Mouse (Mus musculus) lung, postnatal 0 days (tissue): ENCODE measurements around the gene Sp8. TPM values are rescaled to one million over a fixed set of nuclear protein-coding genes. Genes with fewer than 3 reads are reported as not detected.
A peak's percentile ranks its signal among the peaks of the same experiment; 100 is the strongest.

Experiments used
- ATAC-seq: fragments of 200-750 bp; cut with Nextera tagmentation; 2 replicates; pipeline ENCODE4 v1.8.0; 2017; ENCODE audit warnings: moderate library complexity
- DNase-seq: peaks from one replicate; pipeline ENCODE4 v3.0.0-alpha.2; 2016; ENCODE audit warnings: low spot score
- H3K27ac ChIP-seq: fragments of 300-500 bp; sonication (generic); 2 replicates; pipeline ENCODE4 v1.5.1; 2014; ENCODE audit warnings: antibody characterized with exemption, mild to moderate bottlenecking, low read length, mixed read lengths
- H3K27me3 ChIP-seq: fragments of 300-500 bp; sonication (generic); replicated peaks from 2 replicates; pipeline ENCODE4 v1.6.1; 2014; ENCODE audit warnings: low read length, mixed read lengths; ENCODE audit not compliant: insufficient read depth
- H3K36me3 ChIP-seq: fragments of 300-500 bp; sonication (generic); 2 replicates; pipeline ENCODE4 v1.6.1; 2014; ENCODE audit warnings: low read length, mixed read lengths; ENCODE audit not compliant: insufficient read depth
- H3K4me1 ChIP-seq: fragments of 300-500 bp; sonication (generic); 2 replicates; pipeline ENCODE4 v1.6.1; 2014; ENCODE audit warnings: antibody characterized with exemption, low read depth, low read length, mixed read lengths; ENCODE audit not compliant: insufficient read depth
- H3K4me2 ChIP-seq: fragments of 300-500 bp; sonication (generic); replicated peaks from 2 replicates; pipeline ENCODE4 v1.6.1; 2014; ENCODE audit warnings: low read depth, mild to moderate bottlenecking, low read length, moderate library complexity, mixed read lengths
- H3K4me3 ChIP-seq: fragments of 300-500 bp; sonication (generic); 2 replicates; pipeline ENCODE4 v1.5.1; 2014; ENCODE audit warnings: low read depth, low read length
- H3K9ac ChIP-seq: fragments of 300-500 bp; sonication (generic); replicated peaks from 2 replicates; pipeline ENCODE4 v1.6.1; 2014; ENCODE audit warnings: low read depth, mild to moderate bottlenecking
- H3K9me3 ChIP-seq: fragments of 300-500 bp; sonication (generic); 2 replicates; pipeline ENCODE4 v1.6.1; 2016; ENCODE audit warnings: low read length, mixed read lengths
- CTCF ChIP-seq: IDR thresholded peaks from 2 replicates; pipeline ENCODE4 v1.5.1; 2016; ENCODE audit warnings: antibody characterized with exemption, mild to moderate bottlenecking
- EP300 ChIP-seq: IDR thresholded peaks from 2 replicates; pipeline ENCODE4 v1.6.1; 2016; ENCODE audit warnings: antibody characterized with exemption, mild to moderate bottlenecking, control low read depth
- WGBS: fragments of 180-500 bp; shearing (Covaris S2); extraction: QIAGEN DNeasy Blood & Tissue Kit; methylation state at CpG from one replicate; pipeline ENCODE4 v1.1.7; 2014; 5-methylcytosine and 5-hydroxymethylcytosine counted together
- polyA plus RNA-seq: library from polyadenylated mRNA; unstranded; fragments of >200 nt; fragmentation: Nextera tagmentation; extraction: Ambion mirVana; gene quantifications from 2 replicates; pipeline ENCODE4 v1.2.1, GENCODE M21; 2015

The Sp8 gene
- not detected in 2 replicates for polyA plus RNA-seq

DNA sequence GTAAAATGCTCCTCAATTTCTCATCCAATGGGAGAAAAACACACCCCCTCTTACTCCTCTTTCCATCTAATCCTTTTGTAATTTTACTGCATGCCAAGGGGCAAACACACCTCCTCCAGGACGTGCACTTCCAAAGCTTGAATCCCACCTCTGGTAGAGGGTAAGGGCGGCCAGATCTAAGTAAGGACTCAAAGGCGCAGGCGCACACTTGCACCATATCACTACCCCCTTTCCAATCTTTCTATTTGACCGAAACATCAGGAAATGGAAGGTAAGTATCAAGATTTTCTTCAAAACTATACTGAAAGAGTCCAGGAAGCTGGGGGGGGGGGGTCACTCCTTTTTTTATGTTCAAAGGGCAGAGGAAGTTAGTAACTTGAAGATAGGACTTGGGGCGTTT is at the start of gene Sp8:
Sp8 (plus strand) TSS at position 109 of the 400 bp plus-strand sequence.
- Histone ChIP-seq H3K9ac (no peak within 1 kb of the TSS), H3K27me3 (peaks cover 72% of the 10 kb centered on the region), H3K4me2 (peak within 1 kb of the TSS; percentile 90), H3K4me1 (peaks cover 3% of the 10 kb centered on the region; the same call in 1 of the 2 replicates), H3K9me3 (no peaks in the 10 kb centered on the region), H3K4me3 (peak within 1 kb of the TSS; percentile 50), H3K36me3 (no peaks in the 10 kb centered on the region), H3K27ac (no peak within 1 kb of the TSS)
- TF ChIP-seq CTCF: no peak
- TF ChIP-seq EP300: no peak
- DNase-seq (no peak), ATAC-seq (no peak)
- 2% methylated on average over 6 of the region's 6 CpGs for WGBS

DNA sequence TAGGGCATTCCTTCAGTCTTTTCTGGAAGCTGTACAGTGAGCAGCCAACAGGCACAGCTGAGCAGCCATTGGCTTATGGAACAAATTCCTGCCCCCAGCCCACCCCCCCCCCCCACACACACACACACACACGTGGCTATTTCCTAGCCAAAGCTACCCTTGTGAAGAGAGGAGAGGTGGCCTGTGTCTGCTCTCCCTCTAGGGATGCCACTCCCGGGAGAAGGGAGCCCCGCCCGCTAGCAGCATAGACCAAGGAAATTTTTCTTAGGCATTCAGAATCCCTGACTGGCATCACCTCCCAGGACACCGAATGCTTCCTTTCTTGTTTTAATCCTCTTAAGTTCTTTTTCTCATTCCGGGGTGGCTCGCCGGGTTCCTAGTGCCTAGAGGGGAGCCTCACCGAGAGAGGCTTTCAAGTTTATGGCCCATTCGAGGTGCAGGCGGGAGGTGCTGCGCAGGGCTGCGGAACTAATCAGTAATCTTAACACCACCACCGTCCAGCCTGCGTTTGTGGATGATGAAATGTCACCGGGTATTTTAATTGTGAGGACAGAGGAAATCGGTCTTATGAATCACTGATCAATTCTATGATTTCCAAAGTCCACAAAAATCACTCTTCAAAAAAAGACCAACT is 34.7 kb upstream of the Sp8 start:
- TF ChIP-seq CTCF (no peak), EP300 (no peak)
- no peak overlapping the region for H3K4me3 ChIP-seq
- no peak overlapping the region for H3K4me2 ChIP-seq
- no peaks in the 10 kb centered on the region for H3K36me3 ChIP-seq
- H3K27ac ChIP-seq: no peak overlapping the region
- ATAC-seq (no peak), DNase-seq (no peak)
- WGBS: 6% methylated on average over 17 of the region's 17 CpGs
- H3K27me3 ChIP-seq: no peaks in the 10 kb centered on the region
- H3K9ac ChIP-seq: no peak overlapping the region
- H3K4me1 ChIP-seq: no peaks in the 10 kb centered on the region
- H3K9me3 ChIP-seq: no peaks in the 10 kb centered on the region

DNA sequence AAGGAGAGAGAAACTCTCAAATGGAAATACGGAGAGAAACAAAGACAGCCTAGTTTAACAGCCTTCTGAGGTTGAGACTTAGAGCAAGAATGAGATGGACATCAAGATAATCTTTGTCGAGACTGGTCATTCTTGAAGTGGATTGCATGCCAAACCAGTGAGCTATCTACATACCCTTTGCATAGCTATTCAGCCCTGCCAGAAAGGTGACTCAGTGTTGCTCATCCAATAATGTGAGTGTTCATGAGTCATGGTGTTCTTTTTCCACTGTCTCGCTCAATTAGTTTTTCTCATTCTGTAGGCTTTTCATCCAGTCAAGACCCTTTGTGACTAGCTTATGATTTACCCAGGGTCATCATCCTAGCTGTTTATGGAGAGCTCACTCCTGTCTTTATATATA is 31.6 kb upstream of the Sp8 start:
- DNase-seq (no peak), ATAC-seq (no peak)
- no peaks in the 10 kb centered on the region for H3K9me3 ChIP-seq
- H3K27ac ChIP-seq: no peak overlapping the region
- no peak overlapping the region for H3K4me3 ChIP-seq
- H3K36me3 ChIP-seq: no peaks in the 10 kb centered on the region
- 64% methylated on average over 3 of the region's 3 CpGs for WGBS
- no peaks in the 10 kb centered on the region for H3K27me3 ChIP-seq
- no peak for TF ChIP-seq EP300
- TF ChIP-seq CTCF: no peak
- no peak overlapping the region for H3K4me2 ChIP-seq
- no peak overlapping the region for H3K9ac ChIP-seq
- H3K4me1 ChIP-seq: no peaks in the 10 kb centered on the region

DNA sequence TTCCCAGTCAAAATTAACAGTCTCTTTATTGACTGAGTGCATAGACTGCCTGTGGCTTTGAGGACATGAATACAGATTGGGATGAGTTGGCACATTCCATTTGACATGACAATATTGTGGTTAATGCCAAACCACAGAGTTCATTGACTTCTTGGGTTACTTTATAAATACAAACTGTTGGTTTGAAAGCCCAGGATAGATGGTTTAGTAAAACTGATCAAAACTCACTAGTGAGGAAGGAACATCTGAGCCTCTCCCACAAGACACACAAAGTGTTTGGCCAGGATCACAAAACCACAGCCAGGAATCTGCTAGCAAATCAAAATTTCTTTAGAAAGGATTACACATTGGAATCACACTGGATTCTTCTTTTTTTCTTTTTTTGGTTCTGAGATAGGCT is 30.0 kb upstream of the Sp8 start:
- DNase-seq (no peak), ATAC-seq (no peak)
- H3K9me3 ChIP-seq: no peaks in the 10 kb centered on the region
- no peak overlapping the region for H3K4me2 ChIP-seq
- no peaks in the 10 kb centered on the region for H3K27me3 ChIP-seq
- TF ChIP-seq EP300 (no peak), CTCF (no peak)
- H3K4me1 ChIP-seq: no peaks in the 10 kb centered on the region
- H3K9ac ChIP-seq: no peak overlapping the region
- H3K36me3 ChIP-seq: no peaks in the 10 kb centered on the region
- H3K4me3 ChIP-seq: no peak overlapping the region
- H3K27ac ChIP-seq: no peak overlapping the region

DNA sequence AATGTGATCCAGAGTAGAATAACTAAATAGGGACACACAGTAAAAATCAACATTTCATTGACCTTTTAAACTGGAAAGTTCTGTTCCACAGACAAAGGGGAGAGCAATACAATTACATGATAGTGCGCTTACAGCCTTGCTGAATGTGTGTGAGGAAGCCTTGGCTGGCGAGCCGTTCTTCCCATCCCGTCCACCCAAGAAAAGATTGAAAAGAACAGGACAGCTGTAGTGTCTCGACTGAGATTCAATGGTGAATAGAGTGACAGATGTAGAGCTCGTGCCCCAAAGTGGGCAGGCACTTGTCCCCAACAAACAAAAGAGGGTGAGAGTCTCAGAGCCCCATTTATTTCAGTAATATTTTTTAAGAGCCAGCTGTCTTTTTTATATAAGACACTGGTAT is 16.2 kb upstream of the Sp8 start:
- H3K36me3 ChIP-seq: no peaks in the 10 kb centered on the region
- H3K9ac ChIP-seq: no peak overlapping the region
- no peaks in the 10 kb centered on the region for H3K9me3 ChIP-seq
- 0 out of 2 replicates have a peak, but pooled peaks cover 2% of the 10 kb centered on the region for H3K27me3 ChIP-seq
- H3K4me3 ChIP-seq: no peak overlapping the region
- no peak overlapping the region for H3K4me2 ChIP-seq
- no peaks in the 10 kb centered on the region for H3K4me1 ChIP-seq
- TF ChIP-seq EP300: no peak
- no peak for TF ChIP-seq CTCF
- no peak for DNase-seq
- no peak for ATAC-seq
- 80% methylated on average over 6 of the region's 6 CpGs for WGBS
- no peak overlapping the region for H3K27ac ChIP-seq

DNA sequence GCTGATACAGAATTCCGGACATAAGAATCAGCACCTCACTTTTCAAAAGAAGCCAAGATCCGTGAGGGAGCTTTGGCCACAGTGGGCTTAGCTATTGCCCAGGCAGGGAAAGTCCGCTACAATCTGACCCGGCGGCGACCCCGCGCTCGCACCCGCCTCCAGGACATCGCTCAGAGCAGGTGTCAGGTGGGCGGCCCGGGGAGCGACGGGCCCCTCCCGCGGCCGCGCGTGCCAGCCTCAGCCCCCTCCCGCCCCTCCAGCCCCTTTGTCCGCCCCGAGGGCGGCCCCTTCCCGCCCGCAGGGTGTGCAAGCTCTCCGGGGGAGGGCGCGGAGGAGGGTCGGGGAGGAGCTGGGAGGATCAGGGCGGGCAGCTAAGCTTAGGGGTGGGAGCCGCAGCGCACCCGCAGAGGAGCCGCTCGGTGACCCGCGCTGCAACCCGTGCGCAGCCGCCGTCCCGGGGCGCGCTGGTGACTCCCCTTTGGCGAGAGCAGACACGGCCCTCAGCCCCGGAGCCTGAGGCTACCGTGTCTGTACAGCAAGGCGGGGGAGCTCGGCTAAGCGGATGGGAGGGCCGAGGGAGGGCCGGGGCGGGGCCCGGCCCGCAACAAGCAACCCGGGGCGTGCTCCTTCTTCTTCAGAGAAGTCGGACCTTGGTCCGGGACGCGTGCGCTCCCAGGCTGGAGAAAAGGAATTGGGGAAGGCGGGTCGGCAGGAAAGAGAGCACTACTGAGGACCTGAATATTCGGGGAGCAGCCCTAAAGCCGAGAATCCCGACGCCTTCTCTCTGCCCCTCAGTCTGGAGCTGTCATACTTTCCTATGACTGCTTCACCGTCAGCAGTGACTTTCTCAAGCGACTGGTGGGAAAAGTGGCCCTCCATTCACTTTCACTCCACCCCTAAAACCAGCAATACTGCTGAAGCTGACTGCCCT is 9.5 kb upstream of the Sp8 start:
- ATAC-seq (peak; percentile 84), DNase-seq (peak; percentile 21)
- Histone ChIP-seq H3K4me1 (no peaks in the 10 kb centered on the region; the same call in 1 of the 2 replicates), H3K36me3 (no peaks in the 10 kb centered on the region), H3K4me3 (peak overlapping the region; percentile 50), H3K9me3 (no peaks in the 10 kb centered on the region), H3K9ac (no peak overlapping the region), H3K4me2 (peak overlapping the region; percentile 67), H3K27ac (no peak overlapping the region), H3K27me3 (peaks cover 54% of the 10 kb centered on the region)
- WGBS: 1% methylated on average over 44 of the region's 72 CpGs
- TF ChIP-seq EP300 (no peak), CTCF (no peak)
